Mouse (Mus musculus) ES-E14 (cell line): Measurements from ENCODE around the gene Adh1.

Experiments used
- CHD2 ChIP-seq: IDR thresholded peaks from 2 replicates; pipeline ENCODE4 v1.6.1; 2014; ENCODE audit warnings: mild to moderate bottlenecking, low read depth, low read length, inconsistent platforms
- HCFC1 ChIP-seq: IDR thresholded peaks from 2 replicates; pipeline ENCODE4 v1.6.1; 2012; ENCODE audit warnings: low read length, inconsistent platforms, borderline replicate concordance; ENCODE audit not compliant: insufficient read depth
- MAFK ChIP-seq: IDR thresholded peaks from 2 replicates; pipeline ENCODE4 v1.6.1; 2014; ENCODE audit warnings: mild to moderate bottlenecking, low read depth, low read length, inconsistent platforms; ENCODE audit not compliant: insufficient read depth
- ZC3H11A ChIP-seq: IDR thresholded peaks from 2 replicates; pipeline ENCODE4 v1.6.1; 2012; ENCODE audit warnings: low read depth, mild to moderate bottlenecking, inconsistent platforms, low read length, borderline replicate concordance
- ZNF384 ChIP-seq: IDR thresholded peaks from 2 replicates; pipeline ENCODE4 v1.6.1; 2012; ENCODE audit warnings: low read depth, low read length, inconsistent platforms

DNA sequence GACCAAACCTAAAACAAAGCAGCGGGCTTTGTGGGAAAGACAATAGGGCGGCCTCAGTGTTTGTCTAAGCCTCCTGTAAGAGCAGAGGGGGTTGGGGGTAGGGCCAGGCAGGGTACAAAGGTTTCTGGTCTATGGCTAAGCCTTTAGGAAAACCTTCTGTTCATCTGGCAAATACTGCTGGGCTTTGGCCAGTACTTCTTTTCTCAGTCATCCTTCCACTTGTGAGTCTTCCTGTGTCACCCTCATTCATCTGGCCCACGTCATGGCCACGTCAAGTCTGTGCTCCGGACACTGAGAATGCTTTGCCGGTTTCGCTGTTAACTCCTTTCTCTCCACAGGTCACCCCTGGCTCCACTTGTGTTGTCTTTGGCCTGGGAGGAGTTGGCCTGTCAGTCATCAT is 34.9 kb upstream of the Adh1 start:
- no peak for TF ChIP-seq MAFK
- TF ChIP-seq ZNF384, result no peak
- TF ChIP-seq ZC3H11A, result no peak
- no peak for TF ChIP-seq HCFC1
- TF ChIP-seq CHD2, result no peak
